Mouse (Mus musculus) liver, embryonic 13.5 days (tissue): ENCODE data around the gene Cgnl1. TPM values are rescaled to one million over a fixed set of nuclear protein-coding genes. Genes with fewer than 3 reads are reported as not detected.

Experiments
- ATAC-seq: fragments of 200-750 bp; cut with Nextera tagmentation; 2 replicates; pipeline ENCODE4 v1.8.0; 2017; ENCODE audit warnings: low read depth, mild to moderate bottlenecking, moderate number of reproducible peaks, moderate library complexity
- DNase-seq: peaks from one replicate; pipeline ENCODE4 v3.0.0; 2022
- H3K27ac ChIP-seq: fragments of 300-500 bp; sonication (generic); 2 replicates; pipeline ENCODE4 v1.5.1; 2015; ENCODE audit warnings: moderate library complexity, mild to moderate bottlenecking, inconsistent platforms
- H3K27me3 ChIP-seq: fragments of 300-500 bp; sonication (generic); 2 replicates; pipeline ENCODE4 v1.6.1; 2015; ENCODE audit warnings: mild to moderate bottlenecking, inconsistent platforms
- H3K36me3 ChIP-seq: fragments of 300-500 bp; sonication (generic); 2 replicates; pipeline ENCODE4 v1.6.1; 2015; ENCODE audit warnings: mild to moderate bottlenecking, inconsistent platforms
- H3K4me1 ChIP-seq: fragments of 300-500 bp; sonication (generic); replicated peaks from 2 replicates; pipeline ENCODE4 v1.6.1; 2015; ENCODE audit warnings: inconsistent platforms
- H3K4me2 ChIP-seq: fragments of 300-500 bp; sonication (generic); 2 replicates; pipeline ENCODE4 v1.6.1; 2015; ENCODE audit warnings: inconsistent platforms, mild to moderate bottlenecking, moderate library complexity
- H3K4me3 ChIP-seq: fragments of 300-500 bp; sonication (generic); replicated peaks from 2 replicates; pipeline ENCODE4 v1.5.1; 2015; ENCODE audit warnings: mild to moderate bottlenecking, inconsistent platforms
- H3K9ac ChIP-seq: fragments of 300-500 bp; sonication (generic); 2 replicates; pipeline ENCODE4 v1.6.1; 2015; ENCODE audit warnings: mild to moderate bottlenecking, inconsistent platforms
- H3K9me3 ChIP-seq: fragments of 300-500 bp; sonication (generic); replicated peaks from 2 replicates; pipeline ENCODE4 v1.6.1; 2016; ENCODE audit warnings: inconsistent platforms
- WGBS: fragments of 180-500 bp; shearing (Covaris S2); methylation state at CpG from one replicate; pipeline ENCODE4 v1.1.7; 2015; ENCODE audit not compliant: insufficient replicate concordance; 5-methylcytosine and 5-hydroxymethylcytosine counted together
- polyA plus RNA-seq: library from polyadenylated mRNA; unstranded; fragments of >200 nt; fragmentation: Nextera tagmentation; extraction: Ambion mirVana; gene quantifications from 2 replicates; pipeline ENCODE4 v1.2.1, GENCODE M21; 2015

The Cgnl1 gene
- polyA plus RNA-seq, 1 experiment from 2014 or later: 1.9 TPM

- H3K4me1 ChIP-seq: no peaks in the 10 kb centered on the region
- no peak for ATAC-seq
- H3K4me2 ChIP-seq: no peak overlapping the region
- no peak overlapping the region for H3K27ac ChIP-seq
- H3K9me3 ChIP-seq: no peaks in the 10 kb centered on the region
- DNase-seq: no peak
- WGBS: 56% methylated on average over 4 of the region's 4 CpGs
- no peak overlapping the region for H3K4me3 ChIP-seq
- H3K36me3 ChIP-seq: peaks cover 10% of the 10 kb centered on the region
- H3K9ac ChIP-seq: no peak overlapping the region
- H3K27me3 ChIP-seq: no peaks in the 10 kb centered on the region
Observed at GRCm38 (mm10) chr9:71640361-71640927, 131.0 kb downstream of the Cgnl1 start.

GRCm38 (mm10) chr9:71638198-71638597 is 133.2 kb downstream of the Cgnl1 start:
- WGBS: 72% methylated on average over 11 of the region's 11 CpGs
- ATAC-seq: no peak
- no peaks in the 10 kb centered on the region for H3K27me3 ChIP-seq
- no peak for DNase-seq
- no peak overlapping the region for H3K4me3 ChIP-seq
- H3K4me2 ChIP-seq: no peak overlapping the region
- no peak overlapping the region for H3K9ac ChIP-seq
- H3K27ac ChIP-seq: no peak overlapping the region
- no peaks in the 10 kb centered on the region for H3K9me3 ChIP-seq
- no peaks in the 10 kb centered on the region for H3K4me1 ChIP-seq
- peaks cover 10% of the 10 kb centered on the region for H3K36me3 ChIP-seq

DNA sequence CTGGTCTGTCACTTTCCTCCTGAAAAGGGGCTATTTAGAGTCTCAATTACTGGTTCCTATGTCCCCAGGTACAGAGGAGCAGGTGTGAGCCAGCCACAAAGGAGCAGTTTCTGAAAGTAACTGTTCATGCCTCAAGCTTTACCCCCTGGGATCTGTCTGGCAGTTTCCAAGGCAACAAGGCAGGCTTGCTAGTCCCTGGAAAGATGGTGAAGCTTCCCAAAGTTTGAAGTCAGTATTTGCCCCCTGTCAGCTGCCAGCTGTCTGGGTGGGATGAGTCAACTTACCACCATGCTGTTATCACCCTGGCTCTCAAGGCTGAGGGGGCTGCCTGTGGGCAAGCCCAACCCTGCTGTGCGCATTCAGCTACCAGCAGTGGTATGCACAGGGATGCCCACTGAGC is 134.5 kb downstream of the Cgnl1 start:
- no peak for DNase-seq
- no peaks in the 10 kb centered on the region for H3K9me3 ChIP-seq
- H3K36me3 ChIP-seq: no peaks in the 10 kb centered on the region
- no peaks in the 10 kb centered on the region for H3K27me3 ChIP-seq
- no peak overlapping the region for H3K4me2 ChIP-seq
- H3K4me1 ChIP-seq: no peaks in the 10 kb centered on the region
- WGBS: 88% methylated on average over 1 of the region's 1 CpGs
- H3K27ac ChIP-seq: no peak overlapping the region
- H3K9ac ChIP-seq: no peak overlapping the region
- no peak for ATAC-seq
- no peak overlapping the region for H3K4me3 ChIP-seq

DNA sequence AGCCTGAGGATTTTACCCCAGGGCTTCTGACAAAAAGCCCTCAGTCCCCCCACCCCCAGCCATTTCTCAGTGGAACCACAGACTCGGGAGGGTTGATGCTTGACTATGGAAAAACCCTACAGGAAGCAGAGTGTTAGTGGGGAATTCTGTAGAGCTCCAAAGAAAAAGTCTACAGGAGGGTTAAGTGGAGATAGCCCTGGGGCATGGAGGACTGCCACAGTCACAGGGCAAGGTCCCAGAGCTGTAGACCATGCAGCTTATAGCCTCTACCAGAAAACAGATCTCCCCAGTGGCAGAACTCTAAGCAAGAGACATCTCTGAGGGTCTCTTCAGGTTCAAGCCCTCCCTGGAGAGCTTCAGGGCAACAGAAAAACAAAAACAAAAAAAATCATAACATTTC is 135.8 kb downstream of the Cgnl1 start:
- no peak overlapping the region for H3K27ac ChIP-seq
- no peaks in the 10 kb centered on the region for H3K36me3 ChIP-seq
- DNase-seq: no peak
- H3K4me2 ChIP-seq: no peak overlapping the region
- no peaks in the 10 kb centered on the region for H3K4me1 ChIP-seq
- no peak for ATAC-seq
- no peak overlapping the region for H3K4me3 ChIP-seq
- H3K9ac ChIP-seq: no peak overlapping the region
- H3K27me3 ChIP-seq: no peaks in the 10 kb centered on the region
- WGBS: 45% methylated on average over 1 of the region's 1 CpGs
- no peaks in the 10 kb centered on the region for H3K9me3 ChIP-seq

DNA sequence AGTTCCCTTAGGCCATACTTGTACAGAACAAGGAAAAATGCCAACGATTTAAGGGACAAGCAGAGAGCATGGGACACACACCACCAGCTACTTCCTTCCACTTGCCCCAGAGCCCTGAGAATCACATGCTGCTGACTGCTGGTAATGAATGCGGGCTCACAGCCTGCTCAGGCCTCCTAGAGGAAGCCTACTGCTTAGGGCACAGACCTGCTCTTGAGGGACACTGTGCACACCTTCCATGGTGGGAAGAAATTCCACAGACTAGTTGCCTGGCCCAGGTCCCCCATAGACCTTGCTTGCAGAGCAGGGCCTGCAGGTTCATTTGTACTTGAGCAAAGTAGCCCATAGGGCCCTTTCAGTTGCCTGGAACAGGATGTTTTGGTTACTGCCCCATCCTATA is 136.5 kb downstream of the Cgnl1 start:
- no peaks in the 10 kb centered on the region for H3K36me3 ChIP-seq
- no peak for ATAC-seq
- 61% methylated on average over 2 of the region's 2 CpGs for WGBS

DNA sequence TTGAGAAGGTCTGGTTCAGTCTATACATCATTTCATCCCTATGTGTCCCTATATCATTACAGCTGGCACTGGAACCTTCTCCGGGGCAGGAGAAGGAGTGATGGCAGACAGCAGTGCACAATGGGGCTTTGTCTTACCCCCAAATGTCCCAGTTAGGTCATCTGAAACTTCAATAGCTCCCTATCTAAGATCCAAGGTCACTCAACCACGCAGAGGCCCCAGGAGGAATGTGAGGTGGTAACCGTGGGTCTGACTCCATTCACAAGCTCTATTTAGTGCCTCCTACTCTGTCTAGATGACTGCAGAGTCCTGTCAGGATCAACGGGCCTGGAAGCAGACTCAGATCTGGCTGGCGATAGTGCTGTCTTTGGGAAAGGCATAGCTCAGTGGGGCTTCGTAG is 142.5 kb downstream of the Cgnl1 start:
- ATAC-seq: no peak
- no peak for DNase-seq

More for the DNA sequence above, 136.5 kb downstream of the Cgnl1 start:
- Histone ChIP-seq H3K9me3 (no peaks in the 10 kb centered on the region), H3K27me3 (no peaks in the 10 kb centered on the region), H3K27ac (no peak overlapping the region), H3K9ac (no peak overlapping the region), H3K4me1 (no peaks in the 10 kb centered on the region), H3K4me3 (no peak overlapping the region), H3K4me2 (no peak overlapping the region)
- no peak for DNase-seq

DNA sequence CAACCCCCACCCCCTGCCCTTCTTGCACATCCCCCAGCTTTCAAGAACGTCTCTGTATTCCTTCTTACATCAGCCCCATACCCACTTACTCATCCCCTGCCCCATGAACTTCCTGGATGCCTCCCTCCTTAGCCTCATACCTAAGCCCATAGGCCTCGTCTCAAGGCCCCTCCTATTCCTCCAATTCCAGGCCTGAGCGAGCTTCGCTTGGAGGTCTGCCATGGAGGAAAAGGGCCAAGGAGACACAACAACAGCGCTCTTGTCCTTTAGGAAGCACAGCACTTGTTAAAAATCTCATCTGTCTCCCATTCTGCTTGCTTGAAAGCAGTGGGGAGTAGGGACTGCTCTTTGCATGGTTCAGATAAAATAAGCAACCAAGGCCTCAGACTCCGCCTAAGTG is 143.1 kb downstream of the Cgnl1 start:
- Histone ChIP-seq H3K4me3 (no peak overlapping the region), H3K36me3 (no peaks in the 10 kb centered on the region), H3K27ac (no peak overlapping the region), H3K4me2 (no peak overlapping the region), H3K9ac (no peak overlapping the region), H3K9me3 (no peaks in the 10 kb centered on the region), H3K27me3 (no peaks in the 10 kb centered on the region), H3K4me1 (no peaks in the 10 kb centered on the region)
- ATAC-seq (no peak), DNase-seq (no peak)
- 72% methylated on average over 6 of the region's 6 CpGs for WGBS

More for the DNA sequence above, 142.5 kb downstream of the Cgnl1 start:
- H3K27me3 ChIP-seq: no peaks in the 10 kb centered on the region
- H3K4me1 ChIP-seq: no peaks in the 10 kb centered on the region
- H3K4me2 ChIP-seq: no peak overlapping the region
- H3K36me3 ChIP-seq: no peaks in the 10 kb centered on the region
- no peak overlapping the region for H3K9ac ChIP-seq
- H3K9me3 ChIP-seq: no peaks in the 10 kb centered on the region
- WGBS: 65% methylated on average over 6 of the region's 6 CpGs
- H3K4me3 ChIP-seq: no peak overlapping the region
- H3K27ac ChIP-seq: no peak overlapping the region

- Histone ChIP-seq H3K4me2 (no peak overlapping the region), H3K27me3 (no peaks in the 10 kb centered on the region), H3K36me3 (no peaks in the 10 kb centered on the region), H3K4me3 (no peak overlapping the region), H3K27ac (no peak overlapping the region), H3K9ac (no peak overlapping the region), H3K4me1 (no peaks in the 10 kb centered on the region), H3K9me3 (no peaks in the 10 kb centered on the region)
- no peak for ATAC-seq
- WGBS: 62% methylated on average over 6 of the region's 6 CpGs
- no peak for DNase-seq
Observed at GRCm38 (mm10) chr9:71625961-71626360, 145.4 kb downstream of the Cgnl1 start.

DNA sequence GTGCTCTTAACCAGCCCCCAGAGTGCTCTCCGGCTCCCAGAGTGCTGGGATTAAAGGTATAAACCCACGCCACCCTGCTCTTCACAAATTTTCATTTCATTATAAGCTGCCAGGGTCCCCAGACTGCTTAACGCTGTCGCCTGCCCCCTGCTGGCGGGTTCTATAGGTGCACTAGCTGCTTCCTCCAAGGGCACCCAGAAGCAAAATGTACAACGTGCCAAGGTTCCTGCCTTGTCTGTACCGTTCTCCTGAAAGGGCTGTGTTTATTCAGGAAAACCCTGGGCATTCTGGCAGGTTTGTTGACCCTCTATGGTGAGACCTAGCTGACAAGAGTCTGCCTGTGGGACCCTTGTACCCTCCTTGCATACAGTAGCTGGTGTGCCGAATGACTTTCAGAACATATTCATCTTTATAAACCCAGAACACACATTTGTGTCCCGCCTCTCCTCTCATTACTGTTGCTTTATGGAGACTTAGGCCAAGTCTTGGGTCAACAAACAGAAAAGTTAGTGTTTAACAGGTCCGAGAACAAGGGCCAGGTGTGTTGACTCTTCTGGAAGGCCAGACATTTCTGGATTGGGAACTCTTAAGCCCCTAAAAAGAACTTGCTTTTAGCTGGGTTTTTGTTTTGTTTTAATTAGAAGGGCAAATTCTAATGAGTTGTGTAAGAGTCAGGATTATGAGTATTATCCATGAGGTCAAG is 146.5 kb downstream of the Cgnl1 start:
- Histone ChIP-seq H3K36me3 (no peaks in the 10 kb centered on the region), H3K4me2 (no peak overlapping the region), H3K4me3 (no peak overlapping the region), H3K27ac (no peak overlapping the region), H3K27me3 (no peaks in the 10 kb centered on the region), H3K9me3 (no peaks in the 10 kb centered on the region), H3K4me1 (no peaks in the 10 kb centered on the region), H3K9ac (no peak overlapping the region)
- 27% methylated on average over 10 of the region's 10 CpGs for WGBS
- ATAC-seq (no peak), DNase-seq (peak; percentile 29)

DNA sequence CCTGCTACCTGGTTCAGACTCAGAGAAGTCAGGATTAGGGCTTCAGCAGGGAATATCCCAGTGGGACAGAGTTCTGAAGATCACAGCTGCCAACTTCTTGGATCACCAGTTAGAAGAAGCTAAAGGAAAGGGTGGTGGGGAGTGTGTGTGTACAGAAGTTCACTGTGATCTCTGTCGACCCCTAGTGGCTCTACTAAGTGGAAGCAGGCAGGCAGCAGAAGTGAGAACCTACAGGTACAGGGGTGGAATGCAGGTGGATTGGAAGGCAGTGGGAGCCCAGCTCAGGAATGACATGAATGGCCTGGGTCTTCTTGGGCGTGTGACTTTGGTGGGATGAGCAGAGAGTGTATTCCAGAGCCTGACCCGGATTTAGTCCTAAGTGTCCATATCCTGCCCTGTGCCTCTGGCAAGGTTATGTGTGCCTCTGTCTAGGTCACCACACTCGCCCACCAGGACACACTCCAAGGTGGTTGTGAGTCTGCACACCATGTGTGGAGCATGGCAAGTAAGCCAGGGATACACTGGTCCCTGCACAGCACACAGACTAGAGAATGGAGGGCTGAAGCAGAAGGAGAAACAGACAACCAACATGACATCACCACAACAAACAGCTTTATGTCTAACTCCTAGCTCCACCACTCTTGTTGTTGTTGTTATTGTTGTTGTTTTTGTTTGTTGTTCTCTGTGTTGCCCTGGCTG is 147.4 kb downstream of the Cgnl1 start:
- Histone ChIP-seq H3K27me3 (no peaks in the 10 kb centered on the region), H3K4me3 (no peak overlapping the region), H3K4me2 (no peak overlapping the region), H3K9me3 (no peaks in the 10 kb centered on the region), H3K36me3 (no peaks in the 10 kb centered on the region), H3K4me1 (no peaks in the 10 kb centered on the region), H3K9ac (no peak overlapping the region), H3K27ac (no peak overlapping the region)
- ATAC-seq: no peak
- no peak for DNase-seq
- WGBS: 31% methylated on average over 4 of the region's 4 CpGs

- H3K9ac ChIP-seq: no peak overlapping the region
- H3K4me2 ChIP-seq: no peak overlapping the region
- H3K36me3 ChIP-seq: no peaks in the 10 kb centered on the region
- 54% methylated on average over 3 of the region's 3 CpGs for WGBS
- H3K9me3 ChIP-seq: no peaks in the 10 kb centered on the region
- no peaks in the 10 kb centered on the region for H3K4me1 ChIP-seq
- no peak for DNase-seq
- no peaks in the 10 kb centered on the region for H3K27me3 ChIP-seq
- no peak for ATAC-seq
- H3K4me3 ChIP-seq: no peak overlapping the region
- H3K27ac ChIP-seq: no peak overlapping the region
Observed at GRCm38 (mm10) chr9:71622593-71622992, 148.8 kb downstream of the Cgnl1 start.

- H3K27me3 ChIP-seq: no peaks in the 10 kb centered on the region
- H3K27ac ChIP-seq: no peak overlapping the region
- no peak for ATAC-seq
- H3K36me3 ChIP-seq: no peaks in the 10 kb centered on the region
- no peak overlapping the region for H3K9ac ChIP-seq
- H3K4me3 ChIP-seq: no peak overlapping the region
- H3K4me1 ChIP-seq: no peaks in the 10 kb centered on the region
- WGBS: 65% methylated on average over 4 of the region's 4 CpGs
- no peaks in the 10 kb centered on the region for H3K9me3 ChIP-seq
- no peak overlapping the region for H3K4me2 ChIP-seq
- DNase-seq: no peak
Observed at GRCm38 (mm10) chr9:71621968-71622367, 149.4 kb downstream of the Cgnl1 start.
